In genomic region chr14:60743681-60744080, GRCm38 (mm10) we compare ENCODE assay signal across 23 mouse cellular contexts. TPM values are rescaled to one million over a fixed set of nuclear protein-coding genes. Genes with fewer than 3 reads are reported as not detected.
"Had no signal": no experiment of that assay in that cellular context is flagged by ENCODE, and none has a peak within 500 bp of the region (broad histone marks: within the 10 kb centered on the region; RNA-seq: fewer than 3 reads in every experiment).

No protein-coding gene starts in this region.

- H3K9me3 ChIP-seq: kidney, embryonic 15.5 days; lung, embryonic 15.5 days; midbrain, embryonic 12.5 days; neural tube, embryonic 13.5 days; stomach, embryonic 15.5 days had no signal

- H3K36me3 ChIP-seq: lung, embryonic 15.5 days; stomach, embryonic 15.5 days had no signal

- H3K4me2 ChIP-seq: kidney, embryonic 15.5 days; liver, embryonic 11.5 days; lung, embryonic 15.5 days; midbrain, embryonic 12.5 days; neural tube, embryonic 13.5 days; stomach, embryonic 15.5 days had no signal

- H3K9ac ChIP-seq: kidney, embryonic 15.5 days; liver, embryonic 14.5 days; lung, embryonic 15.5 days; midbrain, embryonic 12.5 days; neural tube, embryonic 13.5 days; stomach, embryonic 15.5 days had no signal

- H3K4me3 ChIP-seq: kidney, embryonic 15.5 days; lung, embryonic 15.5 days; midbrain, embryonic 12.5 days; myocyte; neural tube, embryonic 13.5 days; stomach, embryonic 15.5 days had no signal

- H3K27ac ChIP-seq: kidney, embryonic 15.5 days; liver, embryonic 14.5 days; lung, embryonic 15.5 days; midbrain, embryonic 12.5 days; neural tube, embryonic 13.5 days; stomach, embryonic 15.5 days had no signal

- ATAC-seq: midbrain, embryonic 16.5 days had no signal

- H3K27me3 ChIP-seq: kidney, embryonic 15.5 days; lung, embryonic 15.5 days; midbrain, embryonic 12.5 days; neural tube, embryonic 13.5 days; stomach, embryonic 15.5 days had no signal

- DNase-seq: kidney, adult 11 months; kidney, adult 8-10 months; kidney, postnatal 10 days; kidney, postnatal 36 days; lung, adult 18-20 months; lung, postnatal 10 days; lung, postnatal 36 days; retina, postnatal 1 day; right cerebral cortex, postnatal 25 days; spleen, adult 18-20 months; thymus, postnatal 25 days had no signal

RNA-seq across cellular contexts. Expression of gene C1qtnf9, which starts 24.3 kb away (rescaled TPM):
- total RNA-seq: megakaryocyte progenitor cell, adult 5-6 weeks; megakaryocyte-erythroid progenitor cell, adult 5-6 weeks; monocyte, adult 5-6 weeks had no signal
- polyA plus RNA-seq: midbrain, embryonic 16.5 days; myocyte had no signal
